Mouse (Mus musculus): ENCODE results near the gene Rcc1. TPM values are rescaled to one million over a fixed set of nuclear protein-coding genes. Genes with fewer than 3 reads are reported as not detected.
"Not testable (repeated sequence)": the region's sequence is repeated elsewhere in the genome, so short reads cannot be mapped to it uniquely, and the experiment has no call there.

The Rcc1 gene
- polyA plus RNA-seq, 1 experiment from 2014 or later: 31.5 TPM

GRCm38 (mm10) chr4:132311209-132311608 is 42.2 kb downstream of the Rcc1 start:
- H3K27me3 ChIP-seq (replicated peaks; ENCODE audit: control insufficient read depth, insufficient read depth, low read length): no peaks in the 10 kb centered on the region
- no peak overlapping the region for H3K27ac ChIP-seq (ENCODE audit: low read depth, low read length)
- no peak overlapping the region for H3K4me3 ChIP-seq (ENCODE audit: low read length)
- H3K9ac ChIP-seq (ENCODE audit: low read depth, low read length): no peak overlapping the region
- ATAC-seq: no peak
- H3K4me1 ChIP-seq (ENCODE audit: control insufficient read depth, insufficient read depth, low read depth, low read length): peaks cover 10% of the 10 kb centered on the region
- 40% methylated on average over 1 of the region's 1 CpGs for WGBS
- H3K36me3 ChIP-seq (ENCODE audit: control insufficient read depth, insufficient read depth, low read length): peaks cover 35% of the 10 kb centered on the region
- no peaks in the 10 kb centered on the region for H3K9me3 ChIP-seq (ENCODE audit: control insufficient read depth, low read length)
- H3K4me2 ChIP-seq (ENCODE audit: low read length): no peak overlapping the region

GRCm38 (mm10) chr4:132309849-132310472 is 43.4 kb downstream of the Rcc1 start:
- no peaks in the 10 kb centered on the region for H3K27me3 ChIP-seq (replicated peaks; ENCODE audit: control insufficient read depth, insufficient read depth, low read length)
- peak overlapping the region; percentile 82 for H3K4me2 ChIP-seq (ENCODE audit: low read length)
- no peaks in the 10 kb centered on the region for H3K9me3 ChIP-seq (ENCODE audit: control insufficient read depth, low read length)
- H3K36me3 ChIP-seq (ENCODE audit: control insufficient read depth, insufficient read depth, low read length): peaks cover 35% of the 10 kb centered on the region
- 0 out of 2 replicates have a peak, but pooled peaks have one; percentile 19 for ATAC-seq
- H3K9ac ChIP-seq (ENCODE audit: low read depth, low read length): peak overlapping the region; percentile 94
- 33% methylated on average over 10 of the region's 10 CpGs for WGBS
- H3K4me1 ChIP-seq (ENCODE audit: control insufficient read depth, insufficient read depth, low read depth, low read length): peaks cover 10% of the 10 kb centered on the region
- peak overlapping the region; percentile 94 for H3K27ac ChIP-seq (ENCODE audit: low read depth, low read length)
- peak overlapping the region; percentile 74 for H3K4me3 ChIP-seq (ENCODE audit: low read length)

GRCm38 (mm10) chr4:132309140-132309848 is 44.1 kb downstream of the Rcc1 start:
- H3K9ac ChIP-seq (ENCODE audit: low read depth, low read length): peak overlapping the region; percentile 94
- peak overlapping the region; percentile 82 for H3K4me2 ChIP-seq (ENCODE audit: low read length)
- H3K27me3 ChIP-seq (replicated peaks; ENCODE audit: control insufficient read depth, insufficient read depth, low read length): no peaks in the 10 kb centered on the region
- peaks cover 10% of the 10 kb centered on the region for H3K4me1 ChIP-seq (ENCODE audit: control insufficient read depth, insufficient read depth, low read depth, low read length)
- peaks cover 34% of the 10 kb centered on the region for H3K36me3 ChIP-seq (ENCODE audit: control insufficient read depth, insufficient read depth, low read length)
- peak overlapping the region; percentile 74 for H3K4me3 ChIP-seq (ENCODE audit: low read length)
- no peak for ATAC-seq
- H3K27ac ChIP-seq (ENCODE audit: low read depth, low read length): peak overlapping the region; percentile 94
- 0% methylated on average over 15 of the region's 15 CpGs for WGBS
- H3K9me3 ChIP-seq (ENCODE audit: control insufficient read depth, low read length): no peaks in the 10 kb centered on the region

GRCm38 (mm10) chr4:132308437-132309139 is 44.8 kb downstream of the Rcc1 start:
- peak overlapping the region; percentile 94 for H3K27ac ChIP-seq (ENCODE audit: low read depth, low read length)
- no peaks in the 10 kb centered on the region for H3K27me3 ChIP-seq (replicated peaks; ENCODE audit: control insufficient read depth, insufficient read depth, low read length)
- no peaks in the 10 kb centered on the region for H3K9me3 ChIP-seq (ENCODE audit: control insufficient read depth, low read length)
- peak overlapping the region; percentile 82 for H3K4me2 ChIP-seq (ENCODE audit: low read length)
- peak; percentile 93 for ATAC-seq
- H3K9ac ChIP-seq (ENCODE audit: low read depth, low read length): peak overlapping the region; percentile 94
- peak overlapping the region; percentile 74 for H3K4me3 ChIP-seq (ENCODE audit: low read length)
- peaks cover 10% of the 10 kb centered on the region for H3K4me1 ChIP-seq (ENCODE audit: control insufficient read depth, insufficient read depth, low read depth, low read length)
- 1% methylated on average over 41 of the region's 41 CpGs for WGBS
- peaks cover 28% of the 10 kb centered on the region for H3K36me3 ChIP-seq (ENCODE audit: control insufficient read depth, insufficient read depth, low read length)

- Histone ChIP-seq H3K36me3 (ENCODE audit: control insufficient read depth, insufficient read depth, low read length) (peaks cover 11% of the 10 kb centered on the region), H3K9ac (ENCODE audit: low read depth, low read length) (no peak overlapping the region), H3K9me3 (ENCODE audit: control insufficient read depth, low read length) (no peaks in the 10 kb centered on the region), H3K4me3 (ENCODE audit: low read length) (no peak overlapping the region), H3K27ac (ENCODE audit: low read depth, low read length) (no peak overlapping the region), H3K27me3 (replicated peaks; ENCODE audit: control insufficient read depth, insufficient read depth, low read length) (no peaks in the 10 kb centered on the region), H3K4me2 (ENCODE audit: low read length) (no peak overlapping the region), H3K4me1 (ENCODE audit: control insufficient read depth, insufficient read depth, low read depth, low read length) (peaks cover 14% of the 10 kb centered on the region)
- 72% methylated on average over 6 of the region's 6 CpGs for WGBS
- ATAC-seq: no peak
Observed at GRCm38 (mm10) chr4:132306004-132306403, 47.4 kb downstream of the Rcc1 start.

- no peak overlapping the region for H3K27ac ChIP-seq (ENCODE audit: low read depth, low read length)
- peaks cover 4% of the 10 kb centered on the region for H3K36me3 ChIP-seq (ENCODE audit: control insufficient read depth, insufficient read depth, low read length)
- no peak overlapping the region for H3K9ac ChIP-seq (ENCODE audit: low read depth, low read length)
- ATAC-seq: no peak
- H3K27me3 ChIP-seq (replicated peaks; ENCODE audit: control insufficient read depth, insufficient read depth, low read length): no peaks in the 10 kb centered on the region
- 89% methylated on average over 8 of the region's 8 CpGs for WGBS
- H3K4me3 ChIP-seq (ENCODE audit: low read length): no peak overlapping the region
- H3K4me1 ChIP-seq (ENCODE audit: control insufficient read depth, insufficient read depth, low read depth, low read length): peaks cover 12% of the 10 kb centered on the region
- no peak overlapping the region for H3K4me2 ChIP-seq (ENCODE audit: low read length)
- no peaks in the 10 kb centered on the region for H3K9me3 ChIP-seq (ENCODE audit: control insufficient read depth, low read length)
Observed at GRCm38 (mm10) chr4:132305276-132305675, 48.1 kb downstream of the Rcc1 start.

GRCm38 (mm10) chr4:132303484-132303883 is 49.9 kb downstream of the Rcc1 start:
- Histone ChIP-seq H3K4me2 (ENCODE audit: low read length) (peak overlapping the region; percentile 80), H3K4me3 (ENCODE audit: low read length) (peak overlapping the region; percentile 51), H3K9ac (ENCODE audit: low read depth, low read length) (peak overlapping the region; percentile 70)
- not testable (repeated sequence) for H3K27me3 ChIP-seq (replicated peaks; ENCODE audit: control insufficient read depth, insufficient read depth, low read length); H3K27ac ChIP-seq (ENCODE audit: low read depth, low read length); H3K9me3 ChIP-seq (ENCODE audit: control insufficient read depth, low read length); ATAC-seq; H3K36me3 ChIP-seq (ENCODE audit: control insufficient read depth, insufficient read depth, low read length); H3K4me1 ChIP-seq (ENCODE audit: control insufficient read depth, insufficient read depth, low read depth, low read length)
- 55% methylated on average over 6 of the region's 6 CpGs for WGBS

- Histone ChIP-seq H3K4me1 (ENCODE audit: control insufficient read depth, insufficient read depth, low read depth, low read length) (0 out of 2 replicates have a peak, but pooled peaks cover 4% of the 10 kb centered on the region), H3K4me3 (ENCODE audit: low read length) (peak within 1 kb of the TSS; percentile 51), H3K27ac (ENCODE audit: low read depth, low read length) (no peak within 1 kb of the TSS), H3K27me3 (replicated peaks; ENCODE audit: control insufficient read depth, insufficient read depth, low read length) (no peaks in the 10 kb centered on the region), H3K4me2 (ENCODE audit: low read length) (peak within 1 kb of the TSS; percentile 80), H3K9me3 (ENCODE audit: control insufficient read depth, low read length) (no peaks in the 10 kb centered on the region), H3K9ac (ENCODE audit: low read depth, low read length) (peak within 1 kb of the TSS; percentile 70), H3K36me3 (ENCODE audit: control insufficient read depth, insufficient read depth, low read length) (no peaks in the 10 kb centered on the region)
- ATAC-seq: peak; percentile 79
- WGBS: 2% methylated on average over 27 of the region's 31 CpGs
Observed at GRCm38 (mm10) chr4:132302939-132303479, 50.4 kb downstream of the Rcc1 start, which contains the start of gene Rab42. Gene Rab42, minus strand, starts transcription at chr4:132303385.

Data from hindbrain, embryonic 16.5 days (tissue).